Mouse (Mus musculus) heart, embryonic 11.5 days (tissue): ENCODE data around the gene Epor. TPM values are rescaled to one million over a fixed set of nuclear protein-coding genes. Genes with fewer than 3 reads are reported as not detected.
A peak's percentile ranks its signal among the peaks of the same experiment; 100 is the strongest.

Experiments
- ATAC-seq: fragments of 200-750 bp; cut with Nextera tagmentation; replicated peaks from 2 replicates; pipeline ENCODE4 v1.8.0; 2017; ENCODE audit warnings: moderate library complexity; ENCODE audit not compliant: insufficient number of reproducible peaks, low FRiP score, low TSS enrichment
- H3K27ac ChIP-seq: fragments of 300-500 bp; sonication (generic); 2 replicates; pipeline ENCODE4 v1.5.1; 2014; ENCODE audit warnings: mild to moderate bottlenecking, low read depth, low read length
- H3K27me3 ChIP-seq: fragments of 300-500 bp; sonication (generic); 2 replicates; pipeline ENCODE4 v1.6.1; 2014; ENCODE audit warnings: mild to moderate bottlenecking, low read length, mixed read lengths; ENCODE audit not compliant: control insufficient read depth, insufficient read depth
- H3K36me3 ChIP-seq: fragments of 300-500 bp; sonication (generic); 2 replicates; pipeline ENCODE4 v1.6.1; 2014; ENCODE audit warnings: mild to moderate bottlenecking, low read length, moderate library complexity, mixed read lengths; ENCODE audit not compliant: control insufficient read depth, insufficient read depth
- H3K4me1 ChIP-seq: fragments of 300-500 bp; sonication (generic); 2 replicates; pipeline ENCODE4 v1.6.1; 2014; ENCODE audit warnings: low read length; ENCODE audit not compliant: control insufficient read depth, insufficient read depth
- H3K4me2 ChIP-seq: fragments of 300-500 bp; sonication (generic); 2 replicates; pipeline ENCODE4 v1.6.1; 2014; ENCODE audit warnings: mild to moderate bottlenecking, moderate library complexity
- H3K4me3 ChIP-seq: fragments of 300-500 bp; sonication (generic); 2 replicates; pipeline ENCODE4 v1.5.1; 2014; ENCODE audit warnings: low read depth, low read length
- H3K9ac ChIP-seq: fragments of 300-500 bp; sonication (generic); 2 replicates; pipeline ENCODE4 v1.6.1; 2014; ENCODE audit warnings: mild to moderate bottlenecking, low read depth, low read length, moderate library complexity
- H3K9me3 ChIP-seq: fragments of 300-500 bp; sonication (generic); replicated peaks from 2 replicates; pipeline ENCODE4 v1.6.1; 2016; ENCODE audit warnings: low read length; ENCODE audit not compliant: control insufficient read depth
- WGBS: fragments of 180-500 bp; shearing (Covaris S2); extraction: QIAGEN DNeasy Blood & Tissue Kit; methylation state at CpG from one replicate; pipeline ENCODE4 v1.1.7; 2014; ENCODE audit not compliant: insufficient replicate concordance; 5-methylcytosine and 5-hydroxymethylcytosine counted together
- polyA plus RNA-seq: library from polyadenylated mRNA; unstranded; fragments of >200 nt; fragmentation: Nextera tagmentation; extraction: Ambion mirVana; gene quantifications from 2 replicates; pipeline ENCODE4 v1.2.1, GENCODE M21; 2014

Gene Epor
- polyA plus RNA-seq, 1 experiment from 2014 or later = 22.8 TPM

DNA sequence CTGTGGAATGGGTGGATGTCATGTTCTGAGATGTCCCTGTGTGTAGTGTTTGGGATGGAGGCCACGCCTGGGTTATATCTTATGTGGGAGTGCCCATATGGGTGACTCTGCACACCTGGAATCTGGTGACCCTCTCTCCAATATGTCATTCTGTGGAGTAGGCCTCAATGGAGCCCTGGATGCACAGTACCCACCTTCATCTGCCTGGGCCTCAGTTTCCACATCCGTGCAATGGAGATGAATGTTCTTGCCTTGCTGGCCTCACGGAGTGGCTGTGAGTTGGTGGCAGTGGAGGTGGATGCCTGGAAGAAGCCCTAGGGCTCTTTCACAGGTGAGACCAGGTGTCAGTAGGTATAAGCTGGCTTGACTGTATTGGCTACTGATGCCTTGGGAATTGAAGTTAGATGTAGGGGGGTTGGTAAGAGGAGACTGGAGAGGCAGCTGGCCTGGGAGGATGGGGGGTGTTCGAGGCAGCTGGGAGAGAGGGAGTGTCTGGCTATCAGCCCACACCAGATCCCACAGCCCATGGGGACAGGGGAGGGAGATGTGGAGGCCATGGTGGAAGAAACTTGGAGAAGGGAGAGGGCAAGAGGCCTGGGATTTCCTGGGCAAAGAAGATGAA lies 25.0 kb downstream of the Epor start:
- Histone ChIP-seq H3K4me2 (no peak overlapping the region), H3K27me3 (peaks cover 2% of the 10 kb centered on the region), H3K9me3 (no peaks in the 10 kb centered on the region), H3K9ac (no peak overlapping the region), H3K27ac (no peak overlapping the region), H3K4me1 (0 out of 2 replicates have a peak, but pooled peaks cover 3% of the 10 kb centered on the region), H3K4me3 (no peak overlapping the region), H3K36me3 (no peaks in the 10 kb centered on the region)
- 68% methylated on average over 4 of the region's 4 CpGs for WGBS
- no peak for ATAC-seq

DNA sequence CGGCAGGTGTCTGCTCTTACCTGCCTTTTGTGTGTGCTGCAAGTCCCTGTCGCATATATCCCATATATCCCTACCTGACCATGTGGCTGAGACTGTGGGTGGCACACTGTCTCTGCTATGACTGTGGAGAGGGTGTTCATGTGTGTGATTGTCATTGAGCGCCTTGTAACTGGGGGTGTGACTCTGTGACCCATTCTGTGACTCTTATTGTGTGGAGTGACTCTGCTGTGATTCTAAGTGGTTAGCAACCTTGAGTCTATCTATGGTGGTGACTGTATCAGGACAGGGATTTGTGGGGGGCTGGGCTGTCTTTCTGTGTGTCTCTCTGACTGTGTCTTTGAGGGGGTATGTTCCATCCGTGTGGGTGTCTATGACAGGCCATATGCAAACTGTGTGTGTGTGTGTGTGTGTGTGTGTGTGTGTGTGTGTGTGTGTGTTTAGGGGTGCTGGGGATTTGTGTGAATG lies 25.6 kb downstream of the Epor start:
- Histone ChIP-seq H3K4me1 (0 out of 2 replicates have a peak, but pooled peaks cover 3% of the 10 kb centered on the region), H3K4me3 (no peak overlapping the region; the same call in 1 of the 2 replicates), H3K27ac (no peak overlapping the region), H3K9ac (no peak overlapping the region), H3K4me2 (peak overlapping the region; percentile 84), H3K36me3 (no peaks in the 10 kb centered on the region), H3K9me3 (no peaks in the 10 kb centered on the region), H3K27me3 (no peaks in the 10 kb centered on the region)
- ATAC-seq = no peak
- WGBS = 81% methylated on average over 4 of the region's 4 CpGs

DNA sequence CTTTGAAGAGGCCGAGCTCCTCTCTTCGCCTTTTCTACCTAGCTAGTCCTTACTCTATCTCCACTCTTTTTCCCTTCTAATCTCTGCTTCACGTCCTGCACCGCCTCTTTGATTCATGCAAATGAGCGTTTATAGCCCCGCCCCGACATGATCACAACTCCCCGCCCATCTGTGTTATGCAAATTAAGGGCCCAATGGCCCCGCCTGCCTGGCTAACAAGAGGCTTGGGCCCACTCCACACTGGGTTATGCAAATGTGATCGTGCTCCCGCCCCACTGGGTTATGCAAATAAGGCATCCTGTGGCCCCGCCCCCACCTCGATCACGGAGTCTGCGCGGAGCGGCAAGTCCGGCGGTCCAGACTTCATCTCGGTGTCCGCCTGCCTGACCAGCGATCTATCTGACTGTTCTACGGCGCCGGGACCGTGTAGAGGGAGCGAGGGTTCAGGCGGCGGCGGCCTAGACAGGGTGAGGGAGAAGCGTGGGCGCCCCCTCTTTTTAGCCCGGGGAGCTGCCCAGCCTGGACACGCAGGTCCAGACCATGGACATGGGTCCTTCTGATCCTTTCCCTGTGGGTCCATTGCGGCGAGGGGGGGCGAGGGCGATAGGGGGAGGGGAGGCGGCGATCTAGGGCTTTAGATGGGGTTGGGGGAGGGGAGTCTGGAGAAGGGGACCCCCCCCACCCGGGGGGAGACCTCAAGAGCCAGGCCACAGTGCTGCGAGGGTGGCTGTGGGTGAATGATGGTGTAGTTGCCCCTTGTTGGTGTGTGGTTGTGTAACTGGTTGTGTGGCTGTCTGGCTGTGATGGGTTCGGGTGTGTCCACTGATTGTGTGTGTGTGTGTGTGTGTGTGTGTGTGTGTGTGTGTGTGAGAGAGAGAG lies 26.4 kb downstream of the Epor start, which contains the start of gene Plppr2:
Gene Plppr2, plus strand, starts transcription at position 342 of the 879 bp plus-strand sequence.
- Histone ChIP-seq H3K36me3 (no peaks in the 10 kb centered on the region), H3K4me3 (peak within 1 kb of the TSS; percentile 54), H3K27ac (no peak within 1 kb of the TSS), H3K9ac (peak within 1 kb of the TSS; percentile 69), H3K4me1 (0 out of 2 replicates have a peak, but pooled peaks cover 3% of the 10 kb centered on the region), H3K9me3 (no peaks in the 10 kb centered on the region), H3K4me2 (peak within 1 kb of the TSS; percentile 84), H3K27me3 (no peaks in the 10 kb centered on the region)
- 3% methylated on average over 38 of the region's 43 CpGs for WGBS
- ATAC-seq = peak; percentile 91

DNA sequence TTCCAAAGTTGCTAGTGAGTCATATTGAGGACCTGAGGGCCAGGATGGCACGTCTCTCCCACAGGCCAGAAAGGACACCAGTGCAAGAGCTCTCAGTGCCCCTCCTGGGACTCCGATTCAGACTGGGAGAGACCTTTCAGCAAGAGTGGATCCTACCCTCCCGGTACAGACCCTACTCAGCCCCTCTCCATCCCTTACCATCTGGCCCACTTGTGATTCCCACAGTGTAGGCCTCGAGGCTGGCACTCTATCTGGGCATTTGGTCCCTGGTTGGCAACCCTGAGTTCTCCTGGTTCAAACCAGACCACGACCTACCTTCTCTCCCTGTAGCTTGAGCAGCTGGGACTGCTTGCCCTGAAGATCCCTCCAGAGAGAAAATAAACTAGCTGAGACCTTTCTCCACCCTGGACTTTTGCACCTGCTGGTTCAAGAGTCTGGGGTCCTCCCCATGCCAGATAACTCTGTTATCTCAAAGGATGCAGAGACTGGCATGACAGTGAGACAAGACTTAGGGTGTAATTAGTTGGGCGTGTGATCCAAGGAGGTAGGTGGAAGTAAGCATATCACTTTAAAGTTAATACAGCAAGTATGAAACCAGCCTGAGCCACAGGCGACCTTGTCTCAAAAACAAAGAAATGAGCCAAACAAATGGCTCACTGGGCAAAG lies 27.7 kb downstream of the Epor start:
- no peak overlapping the region for H3K4me3 ChIP-seq
- 71% methylated on average over 7 of the region's 7 CpGs for WGBS
- 0 out of 2 replicates have a peak, but pooled peaks cover 6% of the 10 kb centered on the region for H3K4me1 ChIP-seq
- H3K27ac ChIP-seq = no peak overlapping the region
- no peaks in the 10 kb centered on the region for H3K9me3 ChIP-seq
- no peaks in the 10 kb centered on the region for H3K27me3 ChIP-seq
- ATAC-seq = no peak
- H3K4me2 ChIP-seq = no peak overlapping the region
- no peak overlapping the region for H3K9ac ChIP-seq
- H3K36me3 ChIP-seq = no peaks in the 10 kb centered on the region

DNA sequence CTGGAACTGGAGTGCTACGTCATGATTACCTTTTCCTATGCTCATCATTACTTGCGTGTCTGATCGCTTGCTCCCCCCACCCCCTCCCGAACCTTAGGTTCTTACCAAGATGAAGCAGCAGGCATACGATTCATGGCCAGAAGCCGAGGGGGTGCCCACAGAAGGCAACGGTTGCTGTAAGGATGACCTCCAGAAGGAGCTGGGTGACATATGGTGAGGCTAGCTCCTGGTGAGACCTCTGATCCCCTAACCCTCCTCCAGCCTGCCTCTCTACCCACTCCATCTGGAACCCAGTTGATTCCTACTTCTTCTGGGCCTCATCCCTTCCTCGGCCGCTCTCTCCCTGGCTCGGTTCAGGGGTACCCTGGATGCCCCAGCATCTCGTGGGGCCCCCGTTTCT lies 29.3 kb downstream of the Epor start:
- no peaks in the 10 kb centered on the region for H3K9me3 ChIP-seq
- no peak overlapping the region for H3K4me3 ChIP-seq
- no peaks in the 10 kb centered on the region for H3K27me3 ChIP-seq
- no peak overlapping the region for H3K27ac ChIP-seq
- 0 out of 2 replicates have a peak, but pooled peaks cover 6% of the 10 kb centered on the region for H3K4me1 ChIP-seq
- WGBS = 81% methylated on average over 12 of the region's 12 CpGs
- no peak for ATAC-seq
- H3K4me2 ChIP-seq = no peak overlapping the region
- H3K36me3 ChIP-seq = no peaks in the 10 kb centered on the region
- H3K9ac ChIP-seq = no peak overlapping the region

DNA sequence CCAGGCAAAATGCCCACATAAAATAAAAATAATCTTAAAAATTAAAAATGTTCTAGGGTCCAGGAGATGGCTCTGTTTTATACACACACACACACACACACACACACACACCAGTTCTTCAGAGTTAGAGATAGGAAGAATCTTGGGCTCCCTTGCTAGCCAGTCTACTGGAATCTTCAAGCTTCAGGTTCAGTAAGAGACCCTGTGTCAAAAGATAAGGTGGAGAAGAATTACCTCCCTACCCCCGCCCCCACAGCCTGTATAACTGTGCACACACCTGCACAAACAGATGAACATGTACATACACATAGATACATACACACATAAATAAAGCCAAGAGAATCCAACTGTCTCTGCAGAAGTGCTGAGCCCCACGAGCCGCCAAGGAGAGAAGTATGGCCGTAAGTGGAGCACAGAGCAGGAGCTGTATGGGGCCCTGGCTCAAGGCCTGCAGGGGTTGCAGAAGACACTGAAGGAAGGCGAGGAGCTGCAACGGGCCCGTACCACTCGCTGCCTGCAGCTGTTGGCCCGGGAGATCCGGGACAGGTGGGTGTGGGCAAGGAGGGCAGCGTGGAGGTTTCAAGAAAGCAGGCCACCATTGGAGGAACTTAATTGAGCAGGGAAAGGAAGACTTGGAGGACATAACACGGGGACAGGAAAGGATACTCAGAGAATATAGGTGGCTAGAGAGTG lies 30.7 kb downstream of the Epor start:
- Histone ChIP-seq H3K9me3 (no peaks in the 10 kb centered on the region), H3K4me3 (no peak overlapping the region), H3K9ac (no peak overlapping the region), H3K4me1 (0 out of 2 replicates have a peak, but pooled peaks cover 6% of the 10 kb centered on the region), H3K4me2 (no peak overlapping the region), H3K27me3 (no peaks in the 10 kb centered on the region), H3K36me3 (no peaks in the 10 kb centered on the region), H3K27ac (no peak overlapping the region)
- 57% methylated on average over 12 of the region's 12 CpGs for WGBS
- no peak for ATAC-seq

DNA sequence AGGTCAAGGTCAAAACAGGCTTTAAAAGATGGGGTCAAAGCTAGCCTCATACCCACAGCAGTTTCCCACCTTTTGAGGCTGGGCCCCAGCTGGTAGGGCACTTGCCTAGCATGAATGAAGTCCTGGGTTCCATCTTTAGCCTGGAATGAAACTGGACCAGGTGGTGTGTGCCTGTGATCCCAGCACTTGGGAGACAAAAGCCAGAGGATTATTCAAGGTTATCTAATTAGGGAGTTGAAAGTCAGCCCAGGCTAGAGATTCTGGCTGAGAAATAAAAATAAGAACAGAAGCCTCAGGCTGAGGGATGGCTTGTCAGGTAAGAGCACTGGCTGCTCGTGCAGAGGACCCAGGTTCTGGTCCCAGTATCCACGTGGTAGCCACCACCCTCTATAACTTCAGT lies 31.3 kb downstream of the Epor start:
- 55% methylated on average over 2 of the region's 2 CpGs for WGBS
- Histone ChIP-seq H3K36me3 (no peaks in the 10 kb centered on the region), H3K27me3 (no peaks in the 10 kb centered on the region), H3K4me3 (no peak overlapping the region), H3K27ac (no peak overlapping the region), H3K4me2 (no peak overlapping the region), H3K4me1 (0 out of 2 replicates have a peak, but pooled peaks cover 3% of the 10 kb centered on the region), H3K9ac (no peak overlapping the region), H3K9me3 (no peaks in the 10 kb centered on the region)
- no peak for ATAC-seq

DNA sequence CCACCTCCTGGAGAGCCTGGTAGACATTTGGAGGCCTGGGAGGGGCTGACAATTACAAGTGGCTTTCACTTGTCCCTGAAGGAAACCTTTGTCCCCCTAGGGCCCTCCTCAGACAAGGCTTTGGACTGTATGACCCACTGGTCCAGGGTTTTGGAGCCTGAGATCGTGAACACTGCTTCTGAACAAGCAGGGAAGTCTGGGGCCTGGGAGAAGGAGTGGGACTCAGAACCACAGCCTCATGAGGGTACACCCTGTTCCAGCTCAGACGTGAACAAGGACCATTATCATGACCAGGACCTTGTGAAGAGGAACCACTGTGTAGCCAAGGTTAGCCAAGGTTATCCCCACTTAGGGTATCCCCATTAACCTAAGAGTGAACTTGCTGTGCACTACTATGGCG lies 34.1 kb downstream of the Epor start:
- H3K9ac ChIP-seq = no peak overlapping the region
- no peak for ATAC-seq
- no peak overlapping the region for H3K27ac ChIP-seq
- H3K4me1 ChIP-seq = peaks cover 14% of the 10 kb centered on the region
- 71% methylated on average over 3 of the region's 3 CpGs for WGBS
- H3K27me3 ChIP-seq = no peaks in the 10 kb centered on the region
- no peak overlapping the region for H3K4me2 ChIP-seq
- H3K4me3 ChIP-seq = no peak overlapping the region
- no peaks in the 10 kb centered on the region for H3K36me3 ChIP-seq
- H3K9me3 ChIP-seq = no peaks in the 10 kb centered on the region
